Mouse (Mus musculus) ovary, postnatal 14 days (tissue): Measurements from ENCODE around the gene H2-Ob.
A peak's percentile ranks its signal among the peaks of the same experiment; 100 is the strongest.

ENCODE experiments used
- DNase-seq: peaks from one replicate; pipeline ENCODE4 v3.0.0; 2022; ENCODE audit warnings: low spot score

The H2-Ob gene

GRCm38 (mm10) chr17:34238706-34239105 lies at the start of gene H2-Ob:
TSS of gene H2-Ob (plus strand) at chr17:34238903.
- peak; percentile 24 for DNase-seq

GRCm38 (mm10) chr17:34188986-34189385 lies 49.7 kb upstream of the H2-Ob start:
- DNase-seq: no peak

GRCm38 (mm10) chr17:34192852-34193251 lies 45.9 kb upstream of the H2-Ob start:
- DNase-seq: no peak

GRCm38 (mm10) chr17:34193468-34193867 lies 45.2 kb upstream of the H2-Ob start:
- no peak for DNase-seq

GRCm38 (mm10) chr17:34194723-34195122 lies 44.0 kb upstream of the H2-Ob start:
- no peak for DNase-seq

GRCm38 (mm10) chr17:34196491-34196890 lies 42.2 kb upstream of the H2-Ob start:
- no peak for DNase-seq

GRCm38 (mm10) chr17:34196941-34197894 lies 41.5 kb upstream of the H2-Ob start, which contains the start of gene Psmb8:
TSS of gene Psmb8 (plus strand) at chr17:34197721.
- peak; percentile 91 for DNase-seq

- DNase-seq: no peak
Measured at GRCm38 (mm10) chr17:34197904-34198520, 40.7 kb upstream of the H2-Ob start.

GRCm38 (mm10) chr17:34198521-34198912 lies 40.2 kb upstream of the H2-Ob start:
- no peak for DNase-seq

- no peak for DNase-seq
Measured at GRCm38 (mm10) chr17:34199050-34199619, 39.6 kb upstream of the H2-Ob start.

GRCm38 (mm10) chr17:34200047-34200446 lies 38.7 kb upstream of the H2-Ob start:
- DNase-seq: no peak

GRCm38 (mm10) chr17:34200772-34201505 lies 37.8 kb upstream of the H2-Ob start:
- DNase-seq: no peak

- no peak for DNase-seq
Measured at GRCm38 (mm10) chr17:34201506-34202055, 37.1 kb upstream of the H2-Ob start.

- DNase-seq: no peak
Measured at GRCm38 (mm10) chr17:34202760-34203442, 35.8 kb upstream of the H2-Ob start.

GRCm38 (mm10) chr17:34203444-34203843 lies 35.3 kb upstream of the H2-Ob start, which contains the start of gene Tap2:
TSS of gene Tap2 (plus strand) at chr17:34203527.
- no peak for DNase-seq

GRCm38 (mm10) chr17:34204303-34205010 lies 34.2 kb upstream of the H2-Ob start:
- peak; percentile 90 for DNase-seq

GRCm38 (mm10) chr17:34205021-34205745 lies 33.5 kb upstream of the H2-Ob start:
- no peak for DNase-seq

- DNase-seq: no peak
Measured at GRCm38 (mm10) chr17:34205746-34206176, 32.9 kb upstream of the H2-Ob start.

- no peak for DNase-seq
Measured at GRCm38 (mm10) chr17:34206731-34207130, 32.0 kb upstream of the H2-Ob start.

- no peak for DNase-seq
Measured at GRCm38 (mm10) chr17:34207456-34207855, 31.2 kb upstream of the H2-Ob start.
